Mouse (Mus musculus): Measurements from ENCODE around the gene Gm6205. TPM values are rescaled to one million over a fixed set of nuclear protein-coding genes. Genes with fewer than 3 reads are reported as not detected.
"Not testable (repeated sequence)": the region's sequence is repeated elsewhere in the genome, so short reads cannot be mapped to it uniquely, and the experiment has no call there.

Gm6205 gene
- total RNA-seq (2015; ENCODE audit: low replicate concordance): not detected in 2 replicates
- not detected in 2 replicates for total RNA-seq (2017; ENCODE audit: low replicate concordance)

DNA sequence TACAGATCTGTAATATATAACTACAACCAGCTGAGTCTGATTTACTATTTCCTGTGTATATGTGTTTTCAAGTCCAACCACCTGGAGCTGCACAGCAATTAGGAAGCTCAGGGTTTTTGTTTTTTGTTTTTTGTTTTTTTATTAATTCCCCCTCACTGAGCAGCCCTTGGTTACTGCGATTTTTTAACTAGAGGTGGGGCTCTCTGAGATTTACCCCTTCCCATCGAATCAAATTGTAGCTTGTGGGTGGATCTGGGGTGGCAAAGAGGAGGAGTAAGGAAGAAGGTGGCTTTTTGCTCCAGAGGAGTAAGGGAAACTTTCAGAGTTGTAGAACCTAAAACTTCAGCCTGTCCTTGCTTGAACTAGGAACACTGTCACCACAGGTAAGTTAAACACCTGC is at the start of gene Gm6205:
TSS of gene Gm6205 (plus strand) at position 301 of the 400 bp plus-strand sequence.
- ATAC-seq (replicated peaks; ENCODE audit: low FRiP score, poor library complexity, severe bottlenecking): not testable (repeated sequence)

DNA sequence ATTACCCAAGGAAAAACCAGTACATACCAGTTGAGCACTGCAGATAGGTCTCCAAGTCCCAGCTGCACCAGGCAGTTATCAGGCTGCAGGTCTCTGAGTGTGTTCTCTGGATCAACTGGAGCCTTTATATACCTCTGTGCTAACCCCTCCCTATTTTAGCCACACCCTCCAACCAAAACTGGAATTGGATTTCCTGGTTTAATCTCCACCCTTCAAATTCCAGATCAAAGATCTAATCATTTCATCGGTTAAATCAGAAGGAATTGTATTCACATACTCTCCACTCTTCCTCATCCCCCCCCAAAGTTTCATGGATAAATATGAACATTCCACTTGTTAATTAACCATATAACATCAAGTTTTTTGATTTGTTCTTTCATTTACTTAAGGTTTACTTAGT is 31.9 kb upstream of the Gm6205 start, which contains the start of gene Gm3147:
TSS of gene Gm3147 (minus strand) at position 101 of the 400 bp plus-strand sequence.
- ATAC-seq (replicated peaks; ENCODE audit: low FRiP score, poor library complexity, severe bottlenecking): not testable (repeated sequence)

DNA sequence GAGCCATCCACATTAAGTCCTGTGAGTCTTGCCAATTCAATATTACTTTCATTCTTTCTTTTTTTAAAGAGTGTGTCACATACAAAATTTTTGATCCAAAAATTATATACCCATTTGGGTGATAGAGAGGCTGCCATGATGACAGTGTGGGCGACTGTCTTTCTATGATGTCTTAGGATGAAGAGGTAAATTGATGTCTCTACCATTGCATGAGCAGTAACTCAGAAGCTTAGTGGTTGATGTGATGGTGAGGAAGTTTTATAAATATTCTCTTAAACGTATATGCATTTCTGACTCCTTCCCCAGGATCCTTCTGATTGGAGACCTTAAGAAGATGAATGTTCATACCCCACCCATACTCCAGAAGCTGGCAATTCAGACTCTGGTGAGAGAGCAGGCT is 24.5 kb upstream of the Gm6205 start, which contains the start of gene Gm6509:
TSS of gene Gm6509 (plus strand) at position 301 of the 400 bp plus-strand sequence.
- not testable (repeated sequence) for ATAC-seq (replicated peaks; ENCODE audit: low FRiP score, poor library complexity, severe bottlenecking)

Other genes with a start within 250 kb of the Gm6205 start
- not detected in 2 replicates for gene Gm7682, start 202.6 kb upstream of the Gm6205 start, total RNA-seq (2015; ENCODE audit: low replicate concordance)
- not detected in 2 replicates for gene Gm7682, start 202.6 kb upstream of the Gm6205 start, total RNA-seq (2017; ENCODE audit: low replicate concordance)
- not detected in 2 replicates for gene Gm3139, start 122.1 kb upstream of the Gm6205 start, total RNA-seq (2015; ENCODE audit: low replicate concordance)
- not detected in 2 replicates for gene Gm3139, start 122.1 kb upstream of the Gm6205 start, total RNA-seq (2017; ENCODE audit: low replicate concordance)
- not detected in 2 replicates for gene Gm3147, start 32.0 kb upstream of the Gm6205 start, total RNA-seq (2015; ENCODE audit: low replicate concordance)
- gene Gm3147, start 32.0 kb upstream of the Gm6205 start, total RNA-seq (2017; ENCODE audit: low replicate concordance): not detected in 2 replicates
- not detected in 2 replicates for gene Gm6509, start 24.4 kb upstream of the Gm6205 start, total RNA-seq (2015; ENCODE audit: low replicate concordance)
- not detected in 2 replicates for gene Gm6509, start 24.4 kb upstream of the Gm6205 start, total RNA-seq (2017; ENCODE audit: low replicate concordance)
- not detected in 2 replicates for gene Gm3183, start 217.1 kb downstream of the Gm6205 start, total RNA-seq (2015; ENCODE audit: low replicate concordance)
- not detected in 2 replicates for gene Gm3183, start 217.1 kb downstream of the Gm6205 start, total RNA-seq (2017; ENCODE audit: low replicate concordance)

Data from erythroid progenitor cell, adult 5-6 weeks (primary cell).